Mouse (Mus musculus) hindlimb bud, embryonic 11.5 days (tissue): ENCODE results near the gene C2cd2.
"Not testable (repeated sequence)": the region's sequence is repeated elsewhere in the genome, so short reads cannot be mapped to it uniquely, and the experiment has no call there.

Experiments used
- DNase-seq: peaks from one replicate; pipeline ENCODE4 v3.0.0-alpha.2; 2012; ENCODE audit warnings: low read depth, low spot score; ENCODE audit errors: extremely low spot score

Gene C2cd2

DNA sequence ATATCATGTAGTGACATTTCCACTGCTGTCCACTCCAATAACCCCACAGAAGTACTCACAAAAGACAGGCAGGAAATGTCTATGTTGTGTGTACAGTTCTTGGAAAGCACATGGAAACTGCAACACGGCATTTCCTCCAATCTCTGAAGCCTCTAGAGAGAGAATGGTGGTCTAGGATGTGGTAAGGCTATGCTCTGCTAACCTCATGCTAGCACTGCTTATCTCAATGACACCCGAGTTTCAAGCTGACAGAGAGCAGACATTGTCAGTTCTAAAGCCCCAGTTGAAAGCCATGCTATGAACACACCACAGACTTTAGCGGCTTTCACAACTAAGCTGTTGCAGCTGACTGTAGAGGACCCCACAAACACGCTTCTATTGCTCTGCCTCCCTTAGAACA, 13.6 kb downstream of the C2cd2 start:
- no peak for DNase-seq

DNA sequence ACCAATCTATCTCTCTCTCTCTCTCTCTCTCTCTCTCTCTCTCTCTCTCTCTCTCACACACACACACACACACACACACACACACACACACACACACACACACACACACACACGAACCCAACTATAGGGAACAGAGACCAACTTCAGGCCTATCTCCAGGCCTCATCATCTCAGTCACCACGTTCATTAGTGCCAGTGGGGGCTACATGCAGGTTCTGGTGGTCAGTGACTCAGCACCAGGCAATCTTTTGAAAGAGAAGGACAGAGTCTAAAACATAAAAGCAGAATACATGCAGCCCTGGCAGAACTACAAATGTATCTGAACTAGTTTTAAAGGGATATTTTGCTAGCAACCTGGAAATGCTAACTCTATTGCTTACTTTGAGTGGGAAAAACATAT, 15.4 kb downstream of the C2cd2 start:
- DNase-seq = not testable (repeated sequence)

DNA sequence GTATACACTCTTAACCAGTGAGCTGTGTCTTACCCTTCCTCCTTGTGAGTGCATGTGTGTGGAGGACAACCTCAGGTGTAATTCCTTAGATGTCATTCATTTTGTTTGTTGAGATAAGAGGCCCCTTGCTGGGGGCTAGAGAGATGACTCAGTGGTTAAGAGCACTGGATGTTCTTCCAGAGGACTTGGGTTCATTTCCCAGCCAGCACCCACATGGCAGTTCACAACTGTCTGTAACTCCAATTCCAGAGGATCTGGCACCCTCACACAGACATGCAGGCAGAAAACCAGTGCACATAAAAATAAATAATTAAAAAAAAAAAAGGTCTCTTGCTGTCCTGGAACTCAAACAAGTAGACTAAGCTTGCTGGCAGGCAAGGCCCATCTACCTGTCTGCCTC, 20.6 kb downstream of the C2cd2 start:
- no peak for DNase-seq

DNA sequence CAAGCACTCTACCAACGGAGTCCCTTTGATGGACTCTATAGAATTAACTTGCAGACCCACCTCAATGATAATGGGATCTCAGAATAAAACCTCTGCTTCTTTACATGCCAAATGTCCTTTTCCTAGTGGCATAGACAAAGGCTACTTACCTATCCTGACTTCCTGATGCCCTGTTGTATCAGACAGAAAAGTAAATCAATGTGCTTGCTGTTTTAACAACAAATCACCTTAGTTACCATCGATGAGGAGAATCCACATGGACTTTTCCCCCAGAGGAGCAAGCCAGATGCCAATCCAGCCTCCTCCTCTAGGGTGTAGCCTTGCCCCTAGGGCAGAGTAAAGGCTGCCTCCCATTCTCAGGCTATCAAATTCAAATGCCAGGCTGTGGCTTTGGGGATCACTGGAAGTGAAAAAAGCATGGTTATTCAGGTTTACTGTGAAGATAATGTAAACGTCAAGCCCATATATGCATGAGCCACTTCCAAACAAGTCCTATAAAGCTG, 21.9 kb downstream of the C2cd2 start:
- no peak for DNase-seq

DNA sequence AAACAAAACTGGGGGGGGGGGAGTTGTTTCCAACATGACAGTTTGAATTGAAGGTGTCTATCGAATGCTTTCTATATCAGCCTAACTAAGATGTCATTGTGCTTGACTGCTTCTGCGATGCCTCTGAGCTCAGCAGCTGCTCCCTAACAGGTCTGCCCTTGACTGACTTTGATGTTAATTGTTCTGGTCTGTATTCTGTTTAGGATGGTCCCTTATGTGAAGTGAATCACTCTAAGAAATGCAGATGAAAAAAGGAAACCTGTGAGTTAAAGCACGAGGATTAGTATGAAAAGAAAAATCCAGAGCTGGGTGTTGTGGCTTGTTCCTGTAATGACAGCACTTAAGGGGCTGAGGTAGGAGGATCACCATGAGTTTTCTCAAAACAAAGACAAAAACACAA, 26.6 kb downstream of the C2cd2 start:
- DNase-seq = no peak

DNA sequence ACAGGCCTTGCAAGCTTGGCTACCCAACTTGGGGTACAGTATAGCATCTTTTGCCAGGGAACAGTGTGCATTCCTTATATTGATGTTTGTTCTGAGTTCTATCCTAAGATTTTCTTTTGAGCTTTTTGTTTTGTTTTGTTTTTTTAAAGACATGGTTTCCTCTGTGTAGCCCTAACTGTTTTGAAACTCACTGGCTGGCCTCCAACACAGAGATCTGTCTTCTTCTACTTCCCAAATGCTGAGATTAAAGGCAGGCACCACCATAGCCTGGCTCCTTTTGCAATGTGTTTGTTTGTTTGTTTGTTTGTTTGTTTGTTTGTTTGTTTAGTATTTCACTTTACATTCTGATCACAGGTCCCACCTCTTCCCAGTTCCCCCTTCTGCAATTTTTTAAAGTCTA, 32.2 kb downstream of the C2cd2 start:
- DNase-seq = no peak

DNA sequence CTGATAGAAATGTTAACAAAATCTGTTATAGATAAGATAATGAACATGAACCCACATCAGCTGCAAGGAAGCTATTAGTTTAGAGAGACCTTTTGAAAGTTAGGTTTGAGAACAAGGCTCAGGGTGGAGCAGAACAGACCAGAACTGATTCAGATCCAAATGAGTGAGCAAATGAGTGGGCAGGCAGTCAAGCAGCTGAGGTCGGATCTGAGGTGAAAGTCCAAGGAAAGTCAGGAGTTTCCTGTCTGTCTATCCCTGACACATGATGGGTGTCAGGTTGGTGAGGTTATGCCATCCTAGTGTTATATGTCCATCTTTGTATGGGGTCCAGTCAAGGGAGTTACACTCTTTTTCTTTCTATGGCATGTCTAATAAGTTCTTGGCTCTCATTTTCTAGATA, 32.9 kb downstream of the C2cd2 start:
- no peak for DNase-seq

DNA sequence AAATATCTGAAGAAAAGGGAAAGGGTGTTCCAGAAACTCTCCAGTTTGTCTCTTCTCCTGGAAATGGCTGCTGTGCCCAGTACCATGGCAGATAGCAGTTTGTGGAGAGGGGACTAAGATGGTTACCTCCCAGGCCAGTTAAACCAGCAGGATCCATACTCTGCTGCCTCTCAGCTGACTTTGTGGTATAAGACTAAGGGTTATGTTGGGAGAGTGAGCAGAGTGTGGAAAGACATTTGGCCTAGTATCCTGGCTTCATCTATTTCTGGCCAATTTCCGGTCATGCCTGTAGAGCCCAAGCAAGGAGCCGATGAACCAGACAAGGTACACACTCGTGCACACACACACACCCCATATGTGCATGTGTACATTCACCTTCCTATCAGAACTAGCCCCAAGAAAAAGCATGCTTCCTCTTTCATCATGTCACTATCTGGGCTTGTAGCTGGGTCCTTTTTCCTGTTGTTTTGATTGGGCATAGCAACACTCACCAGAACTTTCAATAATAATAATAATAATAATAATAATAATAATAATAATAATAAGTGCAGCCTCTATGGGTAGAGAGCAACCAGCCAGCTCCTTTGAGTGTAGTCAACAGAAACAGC, 35.0 kb downstream of the C2cd2 start:
- DNase-seq = no peak

DNA sequence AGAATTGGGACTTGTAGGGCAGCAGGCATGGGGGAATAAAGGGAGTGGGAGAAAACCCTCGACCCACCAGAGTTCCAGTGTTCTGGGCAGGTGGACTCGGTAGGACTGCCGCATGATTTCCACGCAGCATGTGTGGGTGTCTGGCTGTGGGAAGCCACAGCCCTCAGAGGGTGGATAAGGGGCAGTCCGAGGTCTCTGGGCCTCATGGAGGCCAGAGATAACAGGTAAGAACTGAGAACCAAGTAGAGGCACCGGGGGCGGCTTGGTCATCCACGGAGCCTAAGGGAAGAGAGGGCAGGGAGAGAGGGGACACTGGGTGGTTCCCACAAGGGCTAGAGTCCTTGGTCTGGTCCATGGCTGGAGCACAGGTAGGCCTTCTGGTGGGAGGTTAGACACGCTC, 36.0 kb downstream of the C2cd2 start:
- DNase-seq = no peak

DNA sequence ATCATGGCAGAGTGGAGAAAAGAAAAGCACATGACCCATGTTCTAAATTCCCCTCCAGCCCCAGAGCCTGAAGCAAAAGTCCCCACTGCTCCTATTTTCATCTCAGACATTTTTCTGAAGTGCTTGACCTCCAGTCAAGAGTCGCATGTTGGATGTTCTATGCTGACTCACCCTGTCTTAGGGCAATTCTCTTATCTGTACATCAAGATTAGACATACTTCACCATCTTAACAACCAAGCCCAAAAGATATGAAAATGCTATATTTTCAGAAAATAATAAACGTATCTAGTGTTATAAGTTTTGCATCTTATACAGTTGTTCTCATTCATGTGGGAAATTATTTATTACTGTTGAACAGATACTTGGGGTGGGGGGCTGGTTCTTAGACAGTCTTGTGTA, 36.6 kb downstream of the C2cd2 start:
- no peak for DNase-seq

DNA sequence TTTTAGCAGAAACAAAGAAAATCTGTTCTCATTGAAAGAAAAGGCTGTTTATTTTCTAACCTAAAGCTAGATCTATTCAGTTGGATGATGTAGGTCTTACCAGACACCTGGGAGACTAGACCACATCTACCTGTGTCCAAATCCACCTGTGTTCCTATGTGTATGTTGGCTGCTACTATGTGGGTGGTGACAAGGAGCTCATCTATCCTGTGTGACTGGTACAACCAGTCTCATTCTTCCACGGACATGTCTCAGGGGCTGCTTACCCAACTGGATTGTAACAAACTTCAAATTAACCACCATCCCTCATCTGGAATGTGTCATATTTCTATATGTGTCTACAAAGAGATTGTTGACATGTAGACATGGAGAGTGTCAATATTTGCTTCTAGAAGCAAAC, 38.7 kb downstream of the C2cd2 start:
- DNase-seq = no peak

DNA sequence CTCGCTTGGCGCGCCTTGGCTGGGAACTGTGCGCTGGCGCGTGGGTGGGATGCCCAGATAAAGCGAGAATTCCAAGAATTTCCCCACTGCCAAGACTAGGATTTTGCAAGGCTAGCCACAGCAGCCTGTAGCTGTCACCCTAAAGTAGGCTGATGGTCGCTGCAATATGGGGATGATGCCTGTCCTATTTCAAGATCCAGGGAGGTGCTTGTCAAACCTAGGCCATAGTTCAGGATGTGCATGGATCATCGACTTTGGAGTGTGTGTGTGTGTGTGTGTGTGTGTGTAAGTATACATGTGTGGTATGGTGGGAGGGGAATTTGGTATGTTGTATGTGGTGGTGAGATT, 39.6 kb downstream of the C2cd2 start:
- no peak for DNase-seq

DNA sequence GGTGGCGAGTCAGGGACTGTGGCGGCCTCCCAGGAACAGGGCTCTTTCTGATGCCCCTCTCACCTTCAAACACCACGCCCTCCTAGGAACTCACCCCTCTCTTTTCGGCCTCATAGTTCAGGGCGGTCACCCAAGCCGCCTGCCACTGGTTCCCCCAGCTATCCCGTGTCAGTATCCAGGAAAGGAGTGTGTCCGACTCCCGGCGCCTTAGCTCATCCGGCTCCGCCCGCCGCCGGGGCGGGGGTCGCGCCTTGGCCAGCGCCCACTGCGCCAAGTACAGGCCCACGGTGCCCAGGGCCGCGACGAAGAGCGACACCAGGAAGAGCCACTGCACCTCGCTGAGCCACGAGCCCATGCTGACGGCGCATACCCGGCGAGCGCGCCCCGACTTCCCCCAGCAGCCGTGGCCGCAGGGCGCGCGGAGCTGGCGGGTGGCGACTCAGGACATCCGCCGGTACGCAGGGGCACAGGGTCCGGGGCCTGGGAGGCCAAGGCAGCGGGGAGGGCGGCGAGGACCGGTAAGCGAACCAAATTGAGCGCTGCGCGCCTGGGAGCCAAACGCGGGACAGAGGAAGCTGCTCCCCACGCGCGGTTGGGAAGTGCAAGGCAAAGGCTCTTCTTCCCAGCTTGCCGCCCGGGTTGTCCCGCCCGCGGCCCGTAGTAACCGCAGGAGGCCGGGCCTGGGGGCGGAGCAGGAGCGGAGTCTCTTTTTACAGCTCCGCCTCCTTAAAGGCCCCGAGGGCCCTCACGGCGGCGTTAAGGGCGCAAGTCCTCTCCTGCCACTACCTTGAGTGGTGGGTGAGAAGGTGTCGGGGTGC, 40.2 kb downstream of the C2cd2 start:
- no peak for DNase-seq

DNA sequence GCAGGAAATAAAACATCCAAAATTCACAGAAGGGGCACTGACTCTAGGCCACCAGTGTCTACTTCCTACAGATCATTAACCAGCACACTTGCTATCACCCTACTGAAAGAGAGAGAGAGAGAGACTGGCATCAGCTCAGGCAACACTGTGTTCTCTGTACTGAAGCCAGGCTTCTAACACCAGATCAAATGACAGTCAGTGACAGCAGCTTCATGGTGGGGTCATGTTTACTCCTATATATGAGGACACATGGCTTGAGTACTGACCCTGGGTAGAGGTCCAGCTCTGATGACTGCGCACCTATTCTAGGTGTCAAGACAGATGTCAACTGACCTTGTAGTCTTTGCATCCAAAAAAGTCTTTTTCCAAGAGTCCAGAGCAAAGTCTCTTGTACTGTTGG, 41.8 kb downstream of the C2cd2 start:
- no peak for DNase-seq

DNA sequence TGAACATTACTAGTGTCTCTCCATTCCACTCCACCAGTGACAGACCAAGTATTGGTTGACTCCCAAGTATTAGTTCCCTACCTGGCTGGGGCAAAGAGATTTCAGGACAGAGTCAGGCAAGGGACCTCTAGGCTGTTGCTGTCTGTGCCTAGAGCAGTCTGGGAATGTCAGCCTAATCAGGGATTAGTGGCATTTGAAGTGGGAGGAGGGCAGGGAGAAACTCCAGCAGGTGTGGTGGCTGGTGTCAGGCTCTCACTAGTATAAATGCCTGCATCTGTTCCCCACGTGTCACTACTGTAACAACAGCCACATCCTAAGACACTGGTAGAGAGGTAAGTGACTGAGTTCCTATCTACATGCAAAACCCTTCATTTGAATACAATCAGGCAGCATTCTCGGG, 42.6 kb downstream of the C2cd2 start:
- DNase-seq = no peak

DNA sequence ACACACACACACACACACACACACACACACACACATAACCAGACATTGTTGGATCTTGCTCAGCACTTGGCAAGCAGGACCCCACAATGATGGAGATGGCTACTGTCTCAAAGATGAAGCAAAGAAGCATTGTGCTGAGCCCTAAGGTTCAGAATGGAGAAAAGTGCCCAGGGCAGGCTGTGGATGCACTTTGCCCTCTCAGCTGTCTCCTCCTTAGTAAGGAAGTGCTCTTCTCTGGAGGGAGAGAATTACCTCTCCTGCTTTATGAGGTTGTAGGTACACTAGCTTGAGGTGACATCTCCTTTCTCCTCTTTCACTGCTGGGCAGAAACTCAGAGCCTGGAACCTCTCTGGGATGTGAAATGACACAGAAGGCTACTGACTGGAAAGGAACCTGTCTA, 49.5 kb downstream of the C2cd2 start:
- no peak for DNase-seq

DNA sequence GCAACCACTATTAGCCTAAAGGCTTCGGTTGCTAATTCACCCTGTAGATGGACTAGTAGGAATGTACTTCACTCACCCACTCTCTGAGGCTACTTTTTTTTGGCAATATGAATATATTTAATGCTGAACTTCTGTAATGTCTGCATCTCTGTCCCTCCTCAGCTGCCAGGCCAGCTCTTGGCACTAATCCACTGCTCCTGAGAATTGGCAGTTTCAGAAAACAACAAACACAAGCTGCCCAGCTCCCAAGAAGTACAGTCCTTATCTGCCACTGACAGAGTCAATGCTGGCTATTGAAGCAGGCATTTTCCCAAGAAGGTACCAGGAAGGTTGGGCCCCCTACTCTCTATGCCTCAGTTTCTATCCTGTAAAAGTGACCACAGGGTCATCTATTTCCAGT, 53.0 kb downstream of the C2cd2 start:
- no peak for DNase-seq

DNA sequence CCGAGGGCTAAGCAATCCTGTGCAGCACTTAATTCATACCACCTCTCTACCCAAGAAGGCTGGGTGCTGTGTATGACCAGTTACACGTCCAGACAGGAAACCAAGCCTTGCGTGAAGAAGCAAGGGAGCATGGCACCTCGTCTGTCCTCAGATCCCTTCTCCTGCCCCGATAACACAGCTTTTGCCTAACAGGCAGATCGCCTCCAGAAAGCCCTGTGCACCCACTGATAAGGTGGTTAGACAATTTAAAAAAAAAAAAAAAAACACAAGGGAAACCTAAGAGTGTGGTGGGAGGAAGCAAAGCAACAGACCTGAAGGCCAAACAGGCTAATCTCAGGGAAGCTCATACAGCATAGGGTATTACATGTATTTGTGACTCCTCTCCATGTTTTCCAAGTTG, 54.9 kb downstream of the C2cd2 start:
- DNase-seq = no peak

DNA sequence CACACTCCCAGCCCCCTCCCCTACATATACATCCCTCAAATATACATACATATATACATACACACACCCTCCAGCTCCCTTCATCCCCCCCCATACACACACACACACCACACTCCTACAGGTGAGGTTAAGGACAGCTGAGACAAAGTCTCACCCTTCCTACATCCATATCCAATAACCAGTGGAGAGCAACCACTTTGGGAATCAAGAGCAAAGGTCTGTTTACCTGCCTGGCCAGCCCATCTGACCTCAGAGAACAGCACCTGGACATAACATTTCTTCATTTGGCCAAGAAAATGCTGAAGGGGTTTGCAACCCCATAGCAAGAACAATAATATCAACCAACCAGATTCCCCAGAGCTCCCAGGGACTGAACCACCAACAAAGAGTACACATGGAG, 56.1 kb downstream of the C2cd2 start:
- no peak for DNase-seq

DNA sequence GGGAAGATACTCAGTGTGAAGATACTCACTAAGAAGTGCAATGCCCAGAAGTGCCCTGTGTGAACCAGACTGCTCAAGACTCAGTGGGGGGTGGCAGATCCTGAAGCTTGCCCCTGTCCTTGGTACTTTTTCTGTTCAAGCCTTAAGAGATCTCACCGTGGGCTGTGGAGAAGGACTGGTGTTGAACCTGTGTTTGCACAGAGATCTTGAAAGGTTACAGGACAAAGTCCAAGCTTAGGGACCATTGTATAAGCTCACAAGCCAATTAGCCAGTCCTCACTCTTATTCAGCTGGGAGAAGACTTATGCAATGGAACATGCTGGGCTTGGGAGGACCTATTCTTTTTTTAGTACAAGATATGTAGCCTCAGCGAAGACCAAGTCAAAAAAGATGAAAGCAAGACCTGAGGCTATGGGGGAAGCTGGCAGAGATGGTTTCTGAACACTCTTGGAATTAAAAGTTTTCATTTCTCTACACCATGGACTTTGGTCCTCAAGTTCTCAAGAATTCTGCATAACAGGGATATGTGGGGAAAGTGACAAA, 56.9 kb downstream of the C2cd2 start:
- DNase-seq = no peak

DNA sequence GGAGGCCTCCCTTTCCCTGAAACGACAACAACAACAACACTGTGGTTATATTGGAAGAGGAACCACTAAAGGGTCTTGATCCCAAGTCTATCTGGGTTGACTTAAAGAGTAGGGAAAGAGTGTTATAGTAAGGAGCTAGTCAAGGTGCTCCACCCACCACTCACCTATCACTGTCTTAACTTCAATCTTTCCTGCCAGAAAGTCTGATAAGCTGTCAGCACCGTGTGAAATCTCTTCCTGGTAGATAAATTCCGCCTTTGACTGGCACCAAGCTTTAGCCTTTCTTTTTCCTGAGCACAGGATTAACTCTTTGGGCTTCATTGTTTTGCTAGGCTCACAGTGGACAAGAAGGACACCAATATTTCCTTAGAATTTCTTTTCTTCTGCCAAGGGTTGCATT, 58.4 kb downstream of the C2cd2 start:
- DNase-seq = no peak

DNA sequence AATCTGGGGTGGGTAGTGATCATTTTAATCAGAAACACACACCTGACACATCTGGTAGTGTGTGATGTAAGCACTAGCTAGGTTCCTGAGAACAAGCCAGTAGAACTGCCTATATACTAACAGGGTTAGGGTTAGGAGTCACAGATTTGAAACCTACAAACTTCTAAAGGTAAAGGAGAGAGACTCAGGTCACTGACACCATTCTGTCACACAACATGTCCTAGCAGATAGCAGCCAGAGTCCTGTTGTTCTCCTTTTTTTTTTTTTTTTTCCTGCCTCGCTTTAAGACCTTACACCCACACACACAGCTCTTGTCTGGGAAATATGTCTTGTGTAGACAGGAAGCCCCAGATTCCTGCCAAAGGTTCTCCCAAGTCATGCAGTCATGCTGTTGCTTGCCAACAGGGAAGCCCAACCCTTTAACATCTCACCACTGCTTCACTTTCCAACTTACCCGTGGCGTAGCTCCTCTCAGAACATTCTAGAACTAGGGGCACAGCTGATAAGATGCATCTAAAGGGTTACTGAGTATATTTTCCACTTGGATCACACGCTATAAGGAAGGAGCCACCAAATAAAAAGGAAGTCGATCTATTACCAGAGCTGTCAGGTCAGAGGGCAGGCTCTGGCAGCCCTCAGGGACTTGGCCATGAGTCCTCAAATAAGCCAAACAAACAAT, 64.9 kb downstream of the C2cd2 start:
- no peak for DNase-seq
